Mouse (Mus musculus): ENCODE results near the gene Olfr52.

GRCm38 (mm10) chr2:86179950-86180349 is 5.5 kb downstream of the Olfr52 start:
- TF ChIP-seq POLR2A (IDR thresholded peaks at IDR 0.05; ENCODE audit: low read depth, low read length): no peak
- TF ChIP-seq CTCF (IDR thresholded peaks at IDR 0.05; ENCODE audit: extremely low read depth, insufficient read depth, insufficient read length, insufficient replicate concordance): no peak
